Mouse (Mus musculus): ENCODE data around the gene Pcnx. TPM values are rescaled to one million over a fixed set of nuclear protein-coding genes. Genes with fewer than 3 reads are reported as not detected.
"Not testable (repeated sequence)": the region's sequence is repeated elsewhere in the genome, so short reads cannot be mapped to it uniquely, and the experiment has no call there.

Pcnx gene
- total RNA-seq, 2 experiments from 2014 or later = 56.4 to 66.9 TPM

- no peak for DNase-seq (ENCODE audit: low spot score in 2 of 2)
These were observed 89.2 kb downstream of the Pcnx start for GRCm38 (mm10) chr12:81949026-81949425.

DNA sequence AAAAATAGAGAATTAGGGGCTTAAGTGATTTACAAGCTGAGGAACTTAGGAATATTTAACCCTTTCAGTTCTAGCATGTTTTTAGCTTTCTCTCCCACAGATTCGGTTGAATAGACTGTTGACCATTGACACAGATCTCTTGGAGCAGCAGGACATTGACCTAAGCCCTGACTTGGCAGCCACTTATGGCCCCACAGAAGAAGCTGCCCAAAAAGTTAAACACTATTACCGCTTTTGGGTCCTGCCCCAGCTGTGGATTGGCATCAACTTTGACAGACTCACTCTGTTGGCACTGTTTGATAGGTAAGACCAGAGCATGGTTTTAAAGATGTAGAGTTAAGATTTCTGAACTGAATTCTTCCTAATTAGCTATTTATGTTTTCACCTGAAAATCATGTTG lies 90.2 kb downstream of the Pcnx start:
- DNase-seq (ENCODE audit: low spot score in 2 of 2) = no peak

DNA sequence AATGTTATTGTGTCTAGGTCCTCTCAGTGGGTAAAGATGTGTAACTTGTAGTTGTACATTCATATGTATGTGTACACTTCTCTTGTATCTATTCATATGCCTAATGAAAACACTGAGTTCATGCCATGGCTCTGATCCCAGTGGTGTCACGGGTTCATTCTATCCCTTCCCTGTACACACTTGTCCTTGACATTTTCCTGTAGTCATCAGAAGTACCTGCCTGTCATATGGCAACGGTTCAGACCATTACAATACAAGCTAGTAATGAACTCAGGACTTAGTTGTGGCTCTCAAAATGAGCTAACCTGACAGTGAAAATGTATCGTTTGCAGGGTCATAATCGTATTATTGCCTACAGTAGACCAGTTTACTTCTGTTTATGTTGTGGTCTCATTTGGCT lies 98.5 kb downstream of the Pcnx start:
- no peak for DNase-seq (ENCODE audit: low spot score in 2 of 2)

- no peak for DNase-seq (ENCODE audit: low spot score in 2 of 2)
These were observed 105.6 kb downstream of the Pcnx start for GRCm38 (mm10) chr12:81965416-81965815.

DNA sequence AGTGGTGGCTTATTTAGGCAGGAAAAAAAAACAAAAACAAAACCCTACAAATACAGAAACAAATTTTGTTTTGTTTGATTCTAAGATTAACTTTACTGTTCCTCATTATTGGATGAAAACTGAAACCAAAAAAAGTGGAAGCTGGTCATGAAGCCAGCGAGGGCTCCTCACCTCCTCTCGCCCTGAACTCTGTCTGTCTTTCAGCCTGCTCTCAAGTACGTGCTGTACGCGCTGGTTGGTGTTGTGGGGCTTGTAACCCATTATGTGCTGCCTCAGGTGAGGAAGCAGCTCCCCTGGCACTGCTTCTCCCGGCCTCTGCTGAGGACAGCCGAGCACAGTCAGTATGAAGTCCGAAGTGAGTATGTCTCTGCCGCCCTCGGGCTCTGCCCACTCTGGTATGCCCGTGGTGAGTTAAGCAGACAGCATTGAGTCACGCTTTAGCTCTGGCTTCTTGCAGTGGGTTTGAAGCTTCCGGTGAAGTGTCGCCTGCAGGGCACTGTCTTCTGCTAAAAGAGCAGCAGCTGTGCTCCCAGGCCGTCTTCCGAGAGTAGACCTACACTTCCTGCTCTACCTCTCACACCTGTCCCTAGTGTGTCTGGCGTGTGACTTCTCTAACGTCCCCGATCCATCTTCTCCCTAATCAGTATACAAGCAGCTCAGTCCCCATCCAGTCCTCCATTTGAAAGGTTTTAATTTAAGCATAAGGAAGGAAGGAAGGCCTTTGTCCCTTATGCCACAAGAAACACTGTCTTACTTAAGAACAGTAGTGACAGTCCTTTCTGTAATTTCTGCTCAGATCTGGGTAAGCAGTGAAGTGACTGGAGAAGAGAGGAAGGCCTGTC lies 111.4 kb downstream of the Pcnx start:
- no peak for DNase-seq (ENCODE audit: low spot score in 2 of 2)

DNA sequence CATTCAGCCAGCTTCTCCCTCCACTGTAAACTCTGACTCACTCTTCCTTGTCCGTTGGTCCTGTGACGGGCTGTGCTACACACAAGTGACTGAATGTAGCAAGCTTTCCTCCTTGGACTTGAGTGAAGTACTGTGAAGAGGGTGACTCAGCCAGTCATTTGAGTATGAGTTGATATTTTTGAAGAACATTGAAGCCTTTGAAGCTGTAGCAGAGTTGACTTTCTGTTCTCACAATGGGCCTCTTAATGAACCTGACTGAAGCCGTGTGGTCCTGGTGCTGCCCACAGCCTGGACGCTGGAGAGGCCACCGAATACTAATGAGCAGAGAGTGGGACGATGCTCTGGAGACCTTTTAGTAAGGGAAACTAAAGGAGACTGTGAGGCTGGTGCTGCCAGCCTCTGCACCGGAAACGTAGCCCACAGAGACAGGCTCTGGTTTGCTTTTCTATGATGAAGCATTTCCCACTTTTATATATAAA lies 112.1 kb downstream of the Pcnx start:
- no peak for DNase-seq (ENCODE audit: low spot score in 2 of 2)

DNA sequence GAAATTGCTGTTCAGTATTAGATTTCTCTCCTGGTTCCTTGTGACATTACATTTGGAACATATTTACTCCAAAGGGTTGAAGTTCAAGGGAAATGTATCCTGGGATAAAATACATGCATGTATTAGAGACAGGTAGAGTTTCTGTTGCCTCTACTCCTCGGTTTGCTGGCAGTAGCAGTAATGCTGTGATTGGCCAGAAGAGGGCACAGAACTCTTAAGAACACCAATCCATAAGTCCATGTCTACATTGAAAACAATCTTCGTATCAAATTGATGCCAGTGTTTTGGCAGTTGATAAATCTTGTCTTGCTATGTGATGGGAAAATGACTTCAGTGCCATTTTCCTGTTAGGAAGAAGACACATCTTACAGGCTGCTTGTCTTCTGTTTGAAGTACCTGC lies 115.0 kb downstream of the Pcnx start:
- no peak for DNase-seq (ENCODE audit: low spot score in 2 of 2)

GRCm38 (mm10) chr12:81977346-81977745 lies 117.5 kb downstream of the Pcnx start:
- DNase-seq (ENCODE audit: low spot score in 2 of 2) = no peak

- DNase-seq (ENCODE audit: low spot score in 2 of 2) = no peak
These were observed 119.5 kb downstream of the Pcnx start for GRCm38 (mm10) chr12:81979312-81979711.

DNA sequence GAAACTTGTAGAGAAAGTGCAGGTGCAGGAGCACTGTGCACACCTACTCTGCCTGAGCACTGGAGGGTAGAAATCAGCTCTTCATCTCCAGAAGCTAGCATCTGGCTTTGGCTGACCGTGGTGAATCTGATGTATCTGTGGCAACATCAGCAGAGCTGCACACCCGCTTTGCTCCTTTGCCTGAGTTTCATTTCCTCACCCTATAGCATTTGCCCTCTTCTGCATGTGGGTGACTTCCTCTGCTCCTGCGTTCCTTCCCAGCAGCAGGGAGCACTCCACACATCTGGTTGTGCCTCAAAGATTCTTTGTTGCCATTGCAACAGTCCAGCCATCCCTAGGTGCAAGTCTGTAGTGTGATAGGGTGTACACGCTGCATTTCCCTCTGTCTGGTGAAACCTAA lies 132.3 kb downstream of the Pcnx start:
- no peak for DNase-seq (ENCODE audit: low spot score in 2 of 2)

GRCm38 (mm10) chr12:81992996-81993395 lies 133.2 kb downstream of the Pcnx start:
- DNase-seq (ENCODE audit: low spot score in 2 of 2) = no peak

GRCm38 (mm10) chr12:81994911-81995667 lies 135.3 kb downstream of the Pcnx start:
- DNase-seq (ENCODE audit: low spot score in 2 of 2) = no peak

DNA sequence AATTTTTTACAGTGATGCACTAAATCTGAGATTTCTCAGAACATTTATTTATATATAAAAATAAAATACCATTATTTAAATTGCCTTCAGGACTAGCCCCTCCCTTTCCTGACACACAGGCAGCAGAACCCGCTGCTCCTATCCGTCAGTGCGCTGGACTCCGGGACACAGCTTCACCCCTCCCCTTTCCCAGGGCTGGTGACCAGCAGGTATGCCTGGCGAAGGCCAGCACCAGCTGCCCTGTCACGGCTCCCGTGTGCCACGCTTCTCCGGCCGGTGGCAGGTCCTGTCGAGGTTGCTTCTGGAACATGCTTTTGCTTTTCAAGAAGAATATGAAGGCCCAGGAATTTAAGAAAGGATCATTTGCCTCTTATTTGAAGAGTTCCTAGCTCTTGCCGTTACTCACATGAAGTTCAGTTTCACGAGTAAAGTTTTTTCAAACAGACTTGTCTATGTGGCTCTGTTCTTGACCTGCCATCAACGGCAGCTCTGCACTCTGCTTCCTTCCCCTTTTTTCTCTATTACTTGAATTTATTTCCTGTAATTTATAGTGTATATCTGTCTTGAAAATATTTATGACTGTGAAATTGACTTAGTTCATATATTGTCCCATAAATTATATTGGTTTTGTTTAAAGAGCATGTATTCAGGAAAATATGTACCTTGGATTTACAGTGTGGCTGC lies 137.0 kb downstream of the Pcnx start:
- DNase-seq (ENCODE audit: low spot score in 2 of 2) = no peak

GRCm38 (mm10) chr12:81997497-81997896 lies 137.7 kb downstream of the Pcnx start:
- no peak for DNase-seq (ENCODE audit: low spot score in 2 of 2)

GRCm38 (mm10) chr12:82002697-82003096 lies 142.9 kb downstream of the Pcnx start:
- not testable (repeated sequence) for DNase-seq (ENCODE audit: low spot score in 2 of 2)

DNA sequence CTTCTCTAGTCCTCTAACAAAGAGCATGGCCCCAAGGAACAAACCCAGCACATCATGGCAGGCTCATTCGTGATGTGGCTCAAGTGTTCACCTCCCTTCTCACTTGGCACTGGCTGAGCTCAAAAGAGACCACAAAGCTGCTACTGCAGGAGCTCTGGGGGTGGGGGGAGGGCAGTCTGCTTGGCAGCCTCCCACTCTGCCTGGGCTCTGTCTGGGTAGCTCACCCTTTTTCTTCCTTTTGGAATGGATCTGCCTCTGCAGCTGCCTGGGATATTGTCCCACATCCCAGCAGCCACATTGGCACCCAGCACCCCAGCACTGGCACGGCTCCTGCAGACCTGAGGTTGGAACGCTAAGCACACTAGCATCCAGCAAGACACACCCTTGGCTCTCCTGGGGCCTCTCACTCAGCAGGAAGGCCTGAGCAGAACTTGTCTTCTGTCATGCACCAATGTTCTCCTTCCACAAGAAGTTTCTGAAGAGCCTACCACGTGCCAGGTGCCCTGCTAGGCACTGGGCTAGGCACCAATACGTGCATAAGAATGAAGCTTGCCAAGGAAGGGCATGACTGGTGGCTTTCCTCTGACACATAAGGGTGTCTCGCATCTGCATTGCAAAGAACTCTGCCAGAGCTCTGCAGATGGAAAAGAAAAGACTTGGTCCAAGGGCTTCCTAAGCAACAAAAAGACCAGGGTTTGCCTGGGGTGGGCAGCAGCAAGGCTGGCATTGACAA lies 166.2 kb downstream of the Pcnx start:
- DNase-seq (ENCODE audit: low spot score in 2 of 2) = not testable (repeated sequence)

GRCm38 (mm10) chr12:82033524-82033923 lies 173.7 kb downstream of the Pcnx start:
- not testable (repeated sequence) for DNase-seq (ENCODE audit: low spot score in 2 of 2)

GRCm38 (mm10) chr12:82033973-82034372 lies 174.2 kb downstream of the Pcnx start:
- not testable (repeated sequence) for DNase-seq (ENCODE audit: low spot score in 2 of 2)

GRCm38 (mm10) chr12:82044078-82044477 lies 184.3 kb downstream of the Pcnx start:
- not testable (repeated sequence) for DNase-seq (ENCODE audit: low spot score in 2 of 2)
